Mouse (Mus musculus) thymus, postnatal 0 days (tissue): ENCODE measurements around the gene Wasf3. TPM values are rescaled to one million over a fixed set of nuclear protein-coding genes. Genes with fewer than 3 reads are reported as not detected.

Experiments
- DNase-seq: peaks from one replicate; pipeline ENCODE4 v3.0.0-alpha.2; 2015; ENCODE audit warnings: low spot score
- polyA plus RNA-seq: library from polyadenylated mRNA; unstranded; fragments of >200 nt; fragmentation: Nextera tagmentation; extraction: Ambion mirVana; gene quantifications from 2 replicates; pipeline ENCODE4 v1.2.1, GENCODE M21; 2015

Gene Wasf3
- polyA plus RNA-seq: 0.29 and 0.35 TPM in 2 replicates

DNA sequence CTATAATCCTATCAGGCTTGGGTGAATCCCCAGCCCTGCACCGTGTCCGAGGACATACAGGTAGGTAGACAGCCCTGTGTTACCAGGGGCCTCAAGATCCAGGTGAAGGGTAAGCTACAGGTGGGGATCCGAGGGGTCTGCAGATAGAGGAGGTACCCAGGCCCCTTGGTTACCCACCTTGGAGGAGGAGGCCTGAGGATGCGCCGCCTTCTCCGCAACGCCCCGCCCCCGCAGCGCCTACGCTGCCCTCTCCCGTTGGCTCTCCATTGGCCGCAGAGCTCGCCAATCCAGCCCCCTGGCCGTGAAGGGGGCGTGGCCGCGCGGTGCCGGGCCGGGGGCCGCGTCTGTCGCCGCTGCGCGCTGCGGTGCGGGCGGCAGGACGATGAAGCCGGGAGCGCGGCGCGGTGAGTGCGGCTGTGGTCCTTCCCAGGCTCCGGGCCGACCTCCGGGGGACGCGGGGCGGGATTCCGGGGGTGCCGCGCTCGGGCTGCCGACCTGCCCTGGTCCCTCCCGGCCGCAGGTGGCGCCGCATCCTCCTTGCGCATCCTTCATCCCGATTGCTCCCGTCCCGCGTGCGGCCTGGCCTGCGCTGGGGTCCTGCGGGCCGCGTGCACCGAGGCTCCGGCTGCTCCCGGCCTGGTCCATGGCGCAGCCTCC is at the start of gene Wasf3:
Gene Wasf3, plus strand, starts transcription at position 51 of the 657 bp plus-strand sequence.
- no peak for DNase-seq

DNA sequence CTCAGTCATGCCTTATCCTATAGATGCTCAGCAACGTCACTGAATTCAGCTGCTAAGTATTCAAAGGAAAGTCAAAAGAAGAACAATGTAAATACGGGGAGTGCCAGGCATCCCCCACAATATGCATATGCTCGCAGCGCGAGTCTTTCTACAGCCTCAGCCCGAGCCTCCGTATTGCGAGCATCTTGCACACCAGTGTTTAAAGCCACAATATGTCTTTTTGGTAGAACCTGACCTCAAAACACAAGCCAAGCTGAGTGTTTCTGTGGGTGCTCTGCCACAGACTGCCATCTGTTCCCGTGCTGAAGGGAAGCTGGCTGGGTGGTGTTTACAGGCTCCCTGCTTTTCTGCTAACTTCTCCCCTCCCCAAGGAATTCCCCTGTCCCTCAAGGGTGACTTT is 46.7 kb upstream of the Wasf3 start:
- DNase-seq: no peak

DNA sequence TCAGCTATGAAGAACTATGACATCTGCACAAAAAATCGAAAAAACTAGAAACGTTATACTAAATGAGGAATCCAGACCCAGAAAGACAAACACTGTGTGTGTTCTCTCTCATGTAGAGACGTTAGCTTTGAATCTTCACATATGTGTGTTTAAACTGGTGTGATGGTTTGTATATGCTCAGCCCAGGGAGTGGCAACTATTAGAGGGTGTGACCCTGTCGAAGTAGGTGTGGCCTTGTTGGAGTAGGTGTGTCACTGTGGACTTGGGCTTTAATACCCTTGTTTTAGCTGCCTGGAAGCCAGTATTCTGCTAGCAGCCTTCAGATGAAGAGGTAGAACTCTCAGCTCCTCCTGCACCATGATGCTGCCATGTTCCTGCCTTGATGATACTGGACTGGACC is 44.7 kb upstream of the Wasf3 start:
- DNase-seq: no peak

DNA sequence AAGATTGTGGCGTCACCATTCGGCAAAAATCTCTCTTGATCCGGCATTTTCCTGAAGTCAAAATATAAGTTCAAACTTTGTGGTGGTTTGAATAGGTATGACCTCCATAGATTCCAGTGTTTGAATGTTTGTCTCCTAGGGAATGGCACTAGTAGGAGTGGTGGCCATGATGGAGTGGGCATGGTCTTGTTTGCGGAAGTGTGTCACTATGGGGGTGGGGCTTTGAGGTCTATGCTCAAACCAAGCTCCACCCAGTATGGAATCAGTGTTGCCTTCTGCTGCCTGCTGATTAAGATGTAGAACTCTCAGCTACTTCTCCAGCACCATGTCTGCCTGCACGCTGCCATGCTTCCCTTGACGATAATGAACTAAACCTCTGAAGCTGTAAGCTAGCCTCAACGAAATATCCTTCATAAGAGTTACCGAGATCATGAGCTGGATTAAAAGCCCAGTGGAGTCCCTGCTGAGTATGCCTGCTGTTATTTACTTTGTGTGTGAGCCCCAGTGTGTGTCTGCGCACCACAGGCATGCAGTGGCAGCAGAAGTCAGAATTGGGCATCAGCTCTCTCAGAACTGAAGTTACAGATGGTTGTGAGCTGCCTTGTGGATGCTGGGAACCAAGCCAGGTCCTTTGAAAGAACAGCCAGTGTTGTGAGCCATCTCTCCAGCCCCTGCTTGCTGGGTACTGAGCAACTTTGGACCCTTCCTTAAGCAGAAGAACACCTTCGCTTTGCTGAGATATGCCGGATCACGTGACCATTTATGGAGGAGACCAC is 39.7 kb upstream of the Wasf3 start:
- DNase-seq: no peak

DNA sequence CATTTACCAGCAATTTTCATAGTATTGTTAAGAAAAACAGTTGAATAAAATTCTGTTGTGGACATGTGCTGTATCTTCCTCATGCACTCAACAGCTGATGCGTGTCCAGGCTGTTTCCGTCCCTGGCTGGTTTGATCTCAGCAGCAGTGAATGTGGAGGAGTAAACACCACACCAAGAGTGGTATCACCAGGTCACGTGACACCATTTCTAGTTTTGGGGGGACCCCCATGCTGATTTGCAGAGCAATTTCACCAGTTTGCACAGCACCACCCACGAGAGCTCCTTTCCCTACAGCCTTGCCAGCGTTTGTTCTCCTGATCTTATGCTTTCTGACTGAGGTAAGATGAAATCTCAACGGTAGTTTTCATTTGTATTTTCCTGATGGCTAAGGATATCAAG is 37.7 kb upstream of the Wasf3 start:
- no peak for DNase-seq

DNA sequence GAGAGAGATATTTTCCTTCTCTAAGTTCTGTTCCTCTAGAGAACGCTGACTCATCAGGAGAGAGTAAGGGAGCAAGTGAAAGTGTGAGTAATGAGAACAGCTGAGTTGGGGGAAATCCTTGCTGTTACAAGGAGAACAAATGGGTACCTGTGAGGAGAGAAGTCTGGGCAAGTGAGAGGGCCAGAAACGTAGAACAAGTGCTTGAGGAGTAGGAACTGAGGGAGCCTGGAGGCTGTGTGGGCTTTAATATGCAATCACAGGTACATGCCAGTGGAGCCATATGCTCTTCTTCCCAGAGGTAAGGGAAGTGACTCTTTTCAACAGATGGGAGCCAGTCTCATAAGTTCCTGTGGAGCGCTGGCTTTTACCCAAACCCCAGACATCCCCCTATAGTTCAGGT is 35.6 kb upstream of the Wasf3 start:
- no peak for DNase-seq

DNA sequence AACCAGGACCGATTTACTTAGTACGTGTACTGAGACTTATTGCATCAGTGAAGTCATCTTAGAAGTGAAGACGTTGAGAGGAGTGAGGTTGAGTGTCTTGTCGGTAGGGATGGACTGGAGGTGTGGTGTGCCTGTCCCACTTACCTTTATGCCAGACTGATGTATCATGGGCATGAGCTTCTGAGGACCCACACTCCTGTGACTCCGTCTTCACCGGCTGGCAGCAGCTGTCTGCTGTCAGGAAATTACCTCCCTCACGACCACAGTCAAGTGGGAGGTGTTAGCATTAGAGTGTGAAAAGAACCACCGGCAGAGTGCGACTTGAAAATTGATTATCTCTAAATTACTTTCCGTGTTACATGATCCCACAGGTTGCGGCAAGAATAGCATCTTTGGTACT is 34.0 kb upstream of the Wasf3 start:
- no peak for DNase-seq

DNA sequence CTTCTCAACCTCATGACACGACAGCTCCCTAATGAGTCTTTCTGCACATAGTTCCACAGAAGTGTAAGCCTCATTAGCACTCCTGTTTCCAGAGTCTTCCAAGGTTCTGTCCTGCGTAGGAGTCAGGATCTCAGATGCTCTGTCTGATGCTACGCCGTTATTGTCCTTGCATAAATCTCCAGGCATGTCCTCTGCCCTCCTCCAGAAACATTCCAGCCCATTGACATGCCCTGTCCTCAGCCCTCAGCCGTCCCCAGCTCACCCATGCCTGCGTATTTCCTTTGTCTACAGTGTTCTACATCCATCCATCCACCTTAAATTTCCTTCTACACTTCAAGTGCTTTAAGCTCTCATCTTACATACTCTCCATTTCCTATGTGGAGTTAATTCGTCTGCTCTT is 32.8 kb upstream of the Wasf3 start:
- no peak for DNase-seq

DNA sequence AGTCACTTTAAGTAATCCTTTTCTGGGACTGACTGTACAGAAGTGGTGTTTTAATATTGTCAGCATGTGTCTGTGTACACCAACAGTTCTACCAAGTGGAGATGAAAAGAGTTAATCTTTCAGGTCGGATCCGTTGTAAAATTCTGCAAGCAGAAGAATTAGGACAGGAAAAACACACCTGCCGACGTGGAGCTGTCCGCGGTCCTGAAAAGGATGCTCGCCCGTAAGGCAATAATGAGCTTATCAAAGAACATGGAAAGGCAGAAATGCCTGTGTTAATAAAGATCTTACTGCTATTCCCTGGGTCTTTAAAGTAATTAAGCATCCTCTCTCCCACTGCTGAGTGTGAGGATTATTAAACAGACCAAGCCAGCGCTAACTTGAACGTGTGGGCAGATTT is 24.4 kb upstream of the Wasf3 start:
- peak; percentile 18 for DNase-seq

DNA sequence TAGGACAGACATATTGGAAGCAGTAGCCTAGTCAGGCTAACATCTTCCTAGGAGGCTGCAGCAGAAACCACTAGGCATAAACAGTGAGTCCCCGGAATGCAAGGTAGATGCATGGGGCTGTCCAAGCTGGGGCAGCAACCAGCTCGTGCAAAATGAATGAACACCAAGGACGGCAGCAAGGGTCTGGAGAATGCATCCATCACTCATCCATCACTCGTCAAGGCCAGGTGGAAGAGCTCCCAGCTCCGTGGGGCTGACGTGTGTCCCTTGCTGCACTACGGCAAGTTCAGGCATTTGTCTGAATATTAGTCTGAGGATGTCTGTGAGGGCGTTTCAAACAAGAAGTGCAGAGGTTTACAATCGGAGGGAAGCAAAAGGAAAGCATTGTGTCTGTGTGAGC is 22.1 kb upstream of the Wasf3 start:
- DNase-seq: no peak

DNA sequence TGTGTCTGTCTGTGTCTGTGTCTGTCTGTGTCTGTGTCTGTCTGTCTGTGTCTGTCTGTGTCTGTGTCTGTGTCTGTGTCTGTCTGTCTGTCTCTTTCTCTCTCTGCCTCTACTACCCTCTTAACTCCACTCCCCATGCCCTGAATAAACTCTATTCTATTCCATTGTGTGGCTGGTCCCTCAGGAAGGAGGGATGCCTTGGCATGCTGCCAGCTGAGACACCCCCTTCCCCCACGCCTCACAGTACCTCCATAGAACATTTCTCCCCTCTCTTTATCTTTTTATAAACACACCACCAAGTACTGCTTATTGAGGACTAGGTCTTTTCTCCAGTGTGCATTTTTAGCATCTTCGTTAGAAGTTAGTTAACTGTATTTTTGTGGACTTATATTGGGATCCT is 16.4 kb upstream of the Wasf3 start:
- no peak for DNase-seq

DNA sequence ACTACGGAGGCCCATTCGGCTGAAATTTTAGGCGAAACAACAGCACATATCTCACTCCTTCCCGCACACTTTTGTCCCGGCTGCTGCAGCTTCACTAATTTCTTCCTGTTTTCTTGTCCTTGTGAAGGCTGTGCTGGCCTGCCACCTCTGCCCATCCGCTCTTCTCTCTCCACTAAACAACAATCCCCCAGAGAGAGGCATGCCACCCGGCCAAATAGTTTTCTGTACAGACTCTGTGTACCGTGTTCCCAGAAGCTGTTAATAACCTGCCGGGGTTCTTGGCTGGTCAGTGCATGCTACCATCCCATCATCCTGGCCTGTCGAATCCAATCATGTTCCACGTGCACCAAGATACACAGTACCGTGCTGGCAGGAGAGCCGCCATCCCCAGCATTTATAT is 15.8 kb upstream of the Wasf3 start:
- no peak for DNase-seq

DNA sequence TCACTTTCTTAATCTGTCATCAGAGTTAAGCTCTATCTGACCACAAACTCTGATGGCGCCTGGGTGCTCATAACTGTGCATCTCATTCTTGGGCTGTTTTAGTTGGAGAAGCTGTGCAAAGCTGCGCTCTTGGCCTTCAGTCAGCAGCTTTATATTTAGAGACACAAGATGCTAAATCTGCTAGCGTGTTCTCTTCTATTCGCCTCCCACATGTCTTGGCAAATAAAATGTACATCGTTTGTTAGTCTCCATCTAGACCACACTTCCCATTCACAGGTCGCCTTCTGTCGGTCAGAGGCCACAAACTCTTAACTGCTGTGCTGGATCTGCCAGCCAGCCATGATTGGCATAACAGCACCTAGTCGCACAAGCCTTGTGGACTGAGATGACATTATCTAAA is 14.0 kb upstream of the Wasf3 start:
- no peak for DNase-seq

DNA sequence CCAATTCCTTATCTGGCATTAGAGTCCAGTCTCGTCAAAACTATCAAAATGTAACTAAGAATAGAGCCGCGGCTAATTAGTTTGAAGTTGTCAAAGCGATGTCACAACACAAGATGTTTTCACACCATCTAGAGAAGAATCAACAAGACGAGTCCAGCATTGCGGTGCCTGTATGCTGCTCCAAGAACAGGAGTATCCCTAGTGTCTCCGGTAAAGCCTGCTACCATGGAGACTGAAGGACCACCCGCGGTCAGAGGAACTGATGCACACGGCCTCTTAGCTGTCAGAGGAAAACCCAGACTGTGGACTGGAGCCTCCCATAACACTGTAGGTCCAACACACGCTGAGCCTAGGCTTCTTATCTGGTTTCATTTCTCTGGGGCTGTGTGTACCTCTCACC is 11.5 kb upstream of the Wasf3 start:
- no peak for DNase-seq

DNA sequence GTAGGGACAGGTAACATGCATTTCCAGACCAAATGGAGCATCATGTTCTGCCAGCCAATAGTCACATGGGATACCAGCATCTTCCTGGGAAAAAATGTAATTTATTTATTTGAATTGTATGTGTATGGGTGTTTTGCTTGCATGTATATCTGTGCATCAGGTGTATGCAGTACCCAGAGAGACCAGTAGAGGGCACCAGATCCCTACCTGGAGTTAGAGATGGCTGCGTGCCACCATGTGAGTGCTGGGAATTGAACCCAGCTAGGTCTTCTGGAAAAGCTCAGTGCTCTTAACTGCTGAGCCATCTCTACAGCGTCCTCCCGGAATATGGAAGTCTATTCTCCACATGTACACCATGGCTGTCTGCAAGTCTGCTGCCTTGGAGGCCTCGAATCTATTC is 8.2 kb upstream of the Wasf3 start:
- DNase-seq: no peak

DNA sequence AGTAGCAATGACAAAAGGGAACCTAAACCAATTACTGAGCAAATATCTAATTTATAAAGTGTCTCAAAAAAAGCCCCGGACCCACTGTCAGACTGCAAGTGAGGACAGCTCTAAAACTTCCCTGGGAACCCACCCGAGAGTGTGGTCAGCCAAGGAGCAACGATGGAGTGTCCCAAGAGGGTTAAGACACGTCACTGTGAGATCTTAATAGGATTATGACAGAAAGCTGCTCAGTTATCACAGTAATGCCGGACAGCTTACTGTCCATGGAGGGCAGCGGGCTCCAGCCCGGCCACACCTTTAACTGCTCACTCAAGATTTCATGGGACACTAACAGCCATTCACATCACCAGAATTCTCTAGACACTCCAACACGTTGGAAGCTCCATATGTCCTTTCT is 4.7 kb upstream of the Wasf3 start:
- no peak for DNase-seq

DNA sequence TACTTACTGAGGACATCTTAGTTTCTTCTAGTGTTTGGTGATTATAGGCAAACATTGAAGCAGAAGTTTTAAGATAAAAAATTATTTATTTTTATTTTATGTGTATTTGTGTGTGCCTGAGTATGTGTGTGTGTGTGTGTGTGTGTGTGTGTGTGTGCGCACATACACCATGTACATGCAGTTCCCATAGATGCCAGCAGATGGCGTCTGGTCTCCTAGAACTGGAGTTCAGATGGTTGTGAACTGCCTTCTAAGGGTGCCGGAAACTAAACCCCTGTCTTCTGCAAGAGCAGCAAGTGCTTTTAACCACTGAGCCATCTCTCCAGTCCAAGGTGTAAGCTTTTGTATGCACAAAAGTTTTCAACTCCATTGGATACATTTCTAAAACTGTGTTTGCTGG is 2.5 kb upstream of the Wasf3 start:
- no peak for DNase-seq

DNA sequence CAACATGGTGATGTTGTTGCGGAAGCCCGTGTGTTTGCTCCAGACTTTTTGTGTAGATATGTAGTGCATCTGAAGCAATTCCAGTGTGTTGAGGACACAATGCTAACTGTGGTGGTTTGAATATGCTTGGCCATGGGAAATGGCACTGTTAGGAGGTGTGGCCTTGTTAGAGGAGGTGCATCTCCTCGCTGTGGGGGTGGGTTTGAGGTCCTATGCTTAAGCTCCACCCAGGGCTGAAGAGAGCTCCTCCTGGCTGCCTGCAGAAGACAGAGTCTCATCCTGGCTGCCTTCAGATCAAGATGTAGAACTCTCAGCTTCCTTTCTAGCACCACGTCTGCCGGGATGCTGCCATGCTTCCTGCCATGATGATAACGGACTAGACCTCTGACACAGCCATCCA is 1.4 kb upstream of the Wasf3 start:
- no peak for DNase-seq

DNA sequence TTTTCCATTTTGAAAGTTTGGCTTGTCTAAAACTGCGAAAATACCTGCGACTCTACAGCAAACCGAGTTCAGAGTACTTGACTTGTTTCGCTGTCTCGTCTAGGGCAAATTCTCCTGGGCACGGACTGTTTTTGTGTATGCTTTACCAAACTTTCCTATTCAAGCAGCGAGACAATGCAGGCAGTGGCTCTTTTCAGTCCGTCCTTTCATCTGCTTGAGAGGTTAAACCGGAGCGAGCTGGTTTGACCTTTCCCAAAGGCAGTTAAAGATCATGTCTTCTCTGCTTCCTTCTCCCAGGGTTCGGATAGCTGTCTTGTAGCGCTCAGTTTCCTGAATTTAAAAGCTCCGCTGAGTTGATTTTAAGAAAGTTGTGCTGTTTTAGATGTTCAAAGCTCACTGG is 1.2 kb downstream of the Wasf3 start:
- DNase-seq: no peak

DNA sequence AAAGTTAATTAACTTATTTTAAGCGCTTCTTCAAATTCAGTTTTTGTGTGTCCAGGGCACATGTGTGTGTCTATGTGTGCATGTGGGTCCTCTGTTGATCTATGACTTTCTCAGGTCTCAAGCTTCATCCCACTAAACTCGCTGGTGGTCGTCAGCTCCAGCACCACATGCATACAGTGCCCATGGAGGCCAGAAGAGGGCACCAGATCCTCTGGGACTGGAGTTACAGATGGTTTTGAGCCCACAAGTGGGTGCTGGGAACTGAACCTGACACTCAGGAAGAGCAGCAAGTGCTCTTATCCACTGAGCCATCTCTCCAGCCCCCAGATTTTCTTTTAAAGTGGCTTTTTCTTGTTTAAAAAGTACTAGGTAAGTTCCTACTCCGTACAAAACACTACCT is 2.1 kb downstream of the Wasf3 start:
- no peak for DNase-seq

DNA sequence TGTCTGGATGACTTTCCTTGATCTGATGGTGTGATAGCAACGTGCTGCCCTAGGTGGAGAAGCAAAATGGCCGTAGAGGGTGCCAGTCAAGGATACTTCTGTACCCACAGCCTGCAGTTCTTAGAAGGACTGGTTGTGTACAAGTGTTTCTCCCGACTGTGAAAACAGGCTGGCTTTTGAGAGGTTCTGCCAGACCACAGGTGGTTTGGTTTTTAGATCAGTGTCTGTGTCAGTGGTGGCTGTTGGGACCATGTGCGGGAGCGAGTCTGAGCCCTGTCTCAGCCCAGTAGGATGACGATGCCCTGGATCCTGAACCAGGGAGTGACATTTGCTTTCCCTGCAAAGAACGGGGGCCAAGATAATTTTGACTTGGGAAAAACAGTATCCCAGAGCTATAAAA is 9.8 kb downstream of the Wasf3 start:
- no peak for DNase-seq

DNA sequence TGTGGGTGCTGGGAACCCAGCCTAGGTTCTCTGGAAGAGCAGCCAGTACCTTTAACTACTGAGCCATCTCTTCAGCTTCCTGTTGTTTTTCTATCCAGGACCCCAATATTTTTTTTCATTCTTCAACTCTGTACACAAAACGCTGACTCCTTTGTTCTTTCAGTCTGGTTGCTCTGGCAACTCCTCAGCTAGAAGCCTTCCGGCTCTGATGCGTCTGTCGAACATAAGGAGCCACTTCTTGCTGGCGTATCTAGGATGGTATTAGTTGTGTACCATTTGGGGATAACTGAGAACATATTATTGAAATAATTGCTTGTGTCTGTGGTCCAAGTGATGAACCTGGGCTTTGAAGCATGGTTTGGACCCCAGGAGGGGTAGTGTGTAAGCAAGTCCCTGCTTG is 12.5 kb downstream of the Wasf3 start:
- no peak for DNase-seq

DNA sequence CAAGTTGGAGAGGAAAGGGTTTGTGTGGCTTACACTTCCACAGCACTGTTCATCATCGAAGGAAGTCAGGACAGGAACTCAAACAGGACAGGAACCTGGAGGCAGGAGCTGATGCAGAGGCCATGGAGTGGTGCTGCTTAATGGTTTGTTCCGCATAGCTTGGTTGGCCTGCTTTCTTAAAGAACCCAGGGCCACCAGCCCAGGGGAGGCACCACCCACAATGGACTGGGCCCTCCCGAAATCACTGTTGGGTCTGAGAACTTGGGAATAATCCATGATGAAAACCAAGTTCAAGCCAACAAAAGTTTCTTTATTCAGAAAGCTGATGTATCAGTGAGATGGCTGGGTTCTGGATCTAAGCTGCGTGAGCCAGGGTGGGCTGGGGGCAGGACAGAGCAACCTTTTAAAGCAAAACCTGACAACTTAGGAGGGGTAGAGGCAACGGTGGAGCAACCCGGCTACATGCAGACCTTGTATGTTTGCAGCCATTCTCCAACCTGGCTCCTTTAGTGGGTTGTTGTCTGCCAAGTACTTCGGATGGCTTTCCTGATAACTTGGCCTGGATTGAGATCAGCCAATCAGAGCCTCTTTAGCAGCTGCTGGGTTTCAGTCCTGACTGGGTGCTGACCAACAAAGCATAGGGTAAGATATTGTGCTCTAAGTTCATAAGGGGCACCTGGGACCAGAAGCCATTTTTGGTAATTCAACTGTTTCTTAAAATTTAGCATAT is 13.8 kb downstream of the Wasf3 start:
- no peak for DNase-seq
